Mouse (Mus musculus) neural tube, embryonic 14.5 days (tissue): ENCODE results near the gene Cramp1l. TPM values are rescaled to one million over a fixed set of nuclear protein-coding genes. Genes with fewer than 3 reads are reported as not detected.

Experiments
- ATAC-seq: fragments of 200-750 bp; cut with Nextera tagmentation; 2 replicates; pipeline ENCODE4 v1.8.0; 2017; ENCODE audit warnings: low read depth, mild to moderate bottlenecking, moderate TSS enrichment, moderate library complexity
- H3K27ac ChIP-seq: fragments of 300-500 bp; sonication (generic); 2 replicates; pipeline ENCODE4 v1.5.1; 2014; ENCODE audit warnings: low read depth, mild to moderate bottlenecking, control low read depth, low read length, moderate library complexity, mixed read lengths
- H3K27me3 ChIP-seq: fragments of 300-500 bp; sonication (generic); 2 replicates; pipeline ENCODE4 v1.6.1; 2014; ENCODE audit warnings: low read length; ENCODE audit not compliant: control insufficient read depth, insufficient read depth
- H3K36me3 ChIP-seq: fragments of 300-500 bp; sonication (generic); 2 replicates; pipeline ENCODE4 v1.6.1; 2014; ENCODE audit warnings: low read length, mixed read lengths; ENCODE audit not compliant: control insufficient read depth, insufficient read depth
- H3K4me1 ChIP-seq: fragments of 300-500 bp; sonication (generic); 2 replicates; pipeline ENCODE4 v1.6.1; 2014; ENCODE audit warnings: low read length; ENCODE audit not compliant: control insufficient read depth, insufficient read depth
- H3K4me2 ChIP-seq: fragments of 300-500 bp; sonication (generic); 2 replicates; pipeline ENCODE4 v1.6.1; 2014; ENCODE audit warnings: mild to moderate bottlenecking, low read depth, low read length, control low read depth
- H3K4me3 ChIP-seq: fragments of 300-500 bp; sonication (generic); 2 replicates; pipeline ENCODE4 v1.5.1; 2014; ENCODE audit warnings: low read depth, low read length, control low read depth, mixed read lengths
- H3K9ac ChIP-seq: fragments of 300-500 bp; sonication (generic); replicated peaks from 2 replicates; pipeline ENCODE4 v1.6.1; 2014; ENCODE audit warnings: low read depth, mild to moderate bottlenecking, control low read depth, low read length, mixed read lengths
- H3K9me3 ChIP-seq: fragments of 300-500 bp; sonication (generic); 2 replicates; pipeline ENCODE4 v1.6.1; 2016; ENCODE audit warnings: low read length; ENCODE audit not compliant: control insufficient read depth
- WGBS: fragments of 180-500 bp; shearing (Covaris S2); extraction: QIAGEN DNeasy Blood & Tissue Kit; methylation state at CpG from one replicate; pipeline ENCODE4 v1.1.7; 2014; 5-methylcytosine and 5-hydroxymethylcytosine counted together
- polyA plus RNA-seq: library from polyadenylated mRNA; unstranded; fragments of >200 nt; fragmentation: Nextera tagmentation; extraction: Ambion mirVana; gene quantifications from 2 replicates; pipeline ENCODE4 v1.2.1, GENCODE M21; 2014

The Cramp1l gene
- polyA plus RNA-seq, 1 experiment from 2014 or later: 10.1 TPM

GRCm38 (mm10) chr17:25044879-25045278, 29.3 kb upstream of the Cramp1l start:
- H3K36me3 ChIP-seq: 0 out of 2 replicates have a peak, but pooled peaks cover 5% of the 10 kb centered on the region
- H3K4me3 ChIP-seq: no peak overlapping the region
- H3K27me3 ChIP-seq: no peaks in the 10 kb centered on the region
- H3K27ac ChIP-seq: no peak overlapping the region
- no peaks in the 10 kb centered on the region for H3K9me3 ChIP-seq
- no peak overlapping the region for H3K4me2 ChIP-seq
- no peaks in the 10 kb centered on the region for H3K4me1 ChIP-seq
- WGBS: 82% methylated on average over 7 of the region's 7 CpGs
- no peak for ATAC-seq
- H3K9ac ChIP-seq: no peak overlapping the region

GRCm38 (mm10) chr17:25036183-25036582, 20.6 kb upstream of the Cramp1l start:
- no peaks in the 10 kb centered on the region for H3K9me3 ChIP-seq
- H3K27me3 ChIP-seq: no peaks in the 10 kb centered on the region
- no peak overlapping the region for H3K4me3 ChIP-seq
- ATAC-seq: no peak
- no peak overlapping the region for H3K27ac ChIP-seq
- no peak overlapping the region for H3K9ac ChIP-seq
- H3K4me1 ChIP-seq: no peaks in the 10 kb centered on the region
- peaks cover 26% of the 10 kb centered on the region for H3K36me3 ChIP-seq
- WGBS: 68% methylated on average over 4 of the region's 4 CpGs
- no peak overlapping the region for H3K4me2 ChIP-seq

- Histone ChIP-seq H3K4me2 (peak overlapping the region; percentile 99), H3K36me3 (peaks cover 5% of the 10 kb centered on the region; the same call in 1 of the 2 replicates), H3K9ac (peak overlapping the region; percentile 51), H3K9me3 (no peaks in the 10 kb centered on the region), H3K4me1 (peaks cover 16% of the 10 kb centered on the region), H3K27ac (peak overlapping the region; percentile 65; the same call in 1 of the 2 replicates), H3K27me3 (no peaks in the 10 kb centered on the region), H3K4me3 (peak overlapping the region; percentile 98)
- under 1% methylated on average over 55 of the region's 55 CpGs for WGBS
- peak; percentile 90 for ATAC-seq
These were observed 924 bp upstream of the Cramp1l start for GRCm38 (mm10) chr17:25016292-25017132.

GRCm38 (mm10) chr17:25014841-25015570, 582 bp downstream of the Cramp1l start:
- peak overlapping the region; percentile 99 for H3K4me2 ChIP-seq
- H3K4me3 ChIP-seq: peak overlapping the region; percentile 98
- peak overlapping the region; percentile 82 for H3K9ac ChIP-seq
- peaks cover 16% of the 10 kb centered on the region for H3K4me1 ChIP-seq
- H3K9me3 ChIP-seq: no peaks in the 10 kb centered on the region
- H3K27ac ChIP-seq: peak overlapping the region; percentile 79
- WGBS: under 1% methylated on average over 39 of the region's 39 CpGs
- no peak for ATAC-seq
- H3K27me3 ChIP-seq: no peaks in the 10 kb centered on the region
- H3K36me3 ChIP-seq: peaks cover 12% of the 10 kb centered on the region; the same call in 1 of the 2 replicates

- H3K36me3 ChIP-seq: peaks cover 12% of the 10 kb centered on the region; the same call in 1 of the 2 replicates
- WGBS: under 1% methylated on average over 71 of the region's 81 CpGs
- H3K9me3 ChIP-seq: no peaks in the 10 kb centered on the region
- H3K27ac ChIP-seq: peak overlapping the region; percentile 56
- H3K4me1 ChIP-seq: peaks cover 16% of the 10 kb centered on the region
- peak overlapping the region; percentile 98 for H3K4me3 ChIP-seq
- H3K27me3 ChIP-seq: no peaks in the 10 kb centered on the region
- ATAC-seq: no peak
- H3K4me2 ChIP-seq: peak overlapping the region; percentile 99
- H3K9ac ChIP-seq: peak overlapping the region; percentile 65
These were observed 1.7 kb downstream of the Cramp1l start for GRCm38 (mm10) chr17:25013606-25014501.

GRCm38 (mm10) chr17:25007480-25007879, 8.1 kb downstream of the Cramp1l start:
- no peak overlapping the region for H3K4me2 ChIP-seq
- H3K27ac ChIP-seq: no peak overlapping the region
- no peak overlapping the region for H3K9ac ChIP-seq
- H3K36me3 ChIP-seq: peaks cover 18% of the 10 kb centered on the region
- no peak overlapping the region for H3K4me3 ChIP-seq
- H3K4me1 ChIP-seq: no peaks in the 10 kb centered on the region
- no peaks in the 10 kb centered on the region for H3K9me3 ChIP-seq
- H3K27me3 ChIP-seq: no peaks in the 10 kb centered on the region
- no peak for ATAC-seq

- Histone ChIP-seq H3K36me3 (peaks cover 13% of the 10 kb centered on the region), H3K27me3 (no peaks in the 10 kb centered on the region), H3K4me1 (no peaks in the 10 kb centered on the region), H3K9me3 (no peaks in the 10 kb centered on the region), H3K9ac (no peak overlapping the region), H3K4me2 (no peak overlapping the region), H3K27ac (no peak overlapping the region), H3K4me3 (no peak overlapping the region)
- no peak for ATAC-seq
- 98% methylated on average over 3 of the region's 3 CpGs for WGBS
These were observed 10.5 kb downstream of the Cramp1l start for GRCm38 (mm10) chr17:25005102-25005501.

- no peak overlapping the region for H3K4me2 ChIP-seq
- H3K27ac ChIP-seq: no peak overlapping the region
- H3K36me3 ChIP-seq: peaks cover 83% of the 10 kb centered on the region
- H3K4me3 ChIP-seq: no peak overlapping the region
- no peaks in the 10 kb centered on the region for H3K4me1 ChIP-seq
- 98% methylated on average over 6 of the region's 6 CpGs for WGBS
- H3K9me3 ChIP-seq: no peaks in the 10 kb centered on the region
- ATAC-seq: no peak
- no peak overlapping the region for H3K9ac ChIP-seq
- no peaks in the 10 kb centered on the region for H3K27me3 ChIP-seq
These were observed 20.9 kb downstream of the Cramp1l start for GRCm38 (mm10) chr17:24994721-24995120.
